Mouse (Mus musculus): ENCODE results near the gene Tmem211.

DNA sequence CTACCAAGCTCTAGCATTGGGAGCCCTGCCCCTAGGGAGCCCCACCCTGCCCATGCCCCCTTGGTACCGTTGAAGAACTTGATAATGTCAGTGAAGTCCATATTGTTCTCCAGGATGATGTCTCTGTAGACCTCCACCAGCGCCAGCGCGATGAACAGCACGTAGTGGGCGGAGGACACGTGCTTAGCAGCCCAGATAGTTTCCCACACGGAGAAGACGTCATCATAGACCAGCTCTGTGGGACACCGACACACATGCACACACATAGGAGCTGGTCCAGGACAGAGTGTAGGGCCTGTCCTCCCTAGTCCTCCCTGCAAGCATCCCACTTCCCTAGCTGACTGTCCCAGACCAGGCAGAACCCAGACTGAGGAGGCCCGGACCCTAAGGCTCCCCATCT lies 24.1 kb downstream of the Tmem211 start:
- TF ChIP-seq CTCF (IDR thresholded peaks at IDR 0.05): no peak
- no peak for TF ChIP-seq EP300 (IDR thresholded peaks at IDR 0.05)
